Mouse (Mus musculus) heart, embryonic 12.5 days (tissue): ENCODE results near the gene Ccdc82. TPM values are rescaled to one million over a fixed set of nuclear protein-coding genes. Genes with fewer than 3 reads are reported as not detected.

Source experiments
- ATAC-seq: fragments of 200-750 bp; cut with Nextera tagmentation; 2 replicates; pipeline ENCODE4 v1.8.0; 2017; ENCODE audit warnings: moderate TSS enrichment, moderate library complexity; ENCODE audit not compliant: insufficient number of reproducible peaks, low FRiP score
- H3K27ac ChIP-seq: fragments of 300-500 bp; sonication (generic); 2 replicates; pipeline ENCODE4 v1.5.1; 2016; ENCODE audit warnings: mild to moderate bottlenecking, moderate library complexity; ENCODE audit not compliant: poor library complexity, severe bottlenecking
- H3K27me3 ChIP-seq: fragments of 300-500 bp; sonication (generic); replicated peaks from 2 replicates; pipeline ENCODE4 v1.6.1; 2016; ENCODE audit warnings: mild to moderate bottlenecking, moderate library complexity
- H3K36me3 ChIP-seq: fragments of 300-500 bp; sonication (generic); 2 replicates; pipeline ENCODE4 v1.6.1; 2016; ENCODE audit warnings: mild to moderate bottlenecking, moderate library complexity
- H3K4me1 ChIP-seq: fragments of 300-500 bp; sonication (generic); replicated peaks from 2 replicates; pipeline ENCODE4 v1.6.1; 2016; ENCODE audit warnings: mild to moderate bottlenecking
- H3K4me2 ChIP-seq: fragments of 300-500 bp; sonication (generic); 2 replicates; pipeline ENCODE4 v1.6.1; 2016; ENCODE audit warnings: mild to moderate bottlenecking, moderate library complexity
- H3K4me3 ChIP-seq: fragments of 300-500 bp; sonication (generic); 2 replicates; pipeline ENCODE4 v1.5.1; 2016; ENCODE audit warnings: mild to moderate bottlenecking
- H3K9ac ChIP-seq: fragments of 300-500 bp; sonication (generic); 2 replicates; pipeline ENCODE4 v1.6.1; 2016; ENCODE audit warnings: mild to moderate bottlenecking, moderate library complexity
- H3K9me3 ChIP-seq: fragments of 300-500 bp; sonication (generic); replicated peaks from 2 replicates; pipeline ENCODE4 v1.6.1; 2016; ENCODE audit warnings: mild to moderate bottlenecking, moderate library complexity
- WGBS: fragments of 180-500 bp; shearing (Covaris S2); methylation state at CpG from one replicate; pipeline ENCODE4 v1.1.7; 2016; 5-methylcytosine and 5-hydroxymethylcytosine counted together
- polyA plus RNA-seq: library from polyadenylated mRNA; unstranded; fragments of >200 nt; fragmentation: Nextera tagmentation; extraction: Ambion mirVana; gene quantifications from 2 replicates; pipeline ENCODE4 v1.2.1, GENCODE M21; 2016

Gene Ccdc82
- polyA plus RNA-seq, 1 experiment from 2014 or later, result 9.5 TPM

- Histone ChIP-seq H3K27me3 (no peaks in the 10 kb centered on the region), H3K27ac (no peak overlapping the region), H3K4me1 (peaks cover 63% of the 10 kb centered on the region), H3K4me2 (no peak overlapping the region), H3K9ac (no peak overlapping the region), H3K36me3 (no peaks in the 10 kb centered on the region), H3K4me3 (no peak overlapping the region), H3K9me3 (no peaks in the 10 kb centered on the region)
- 89% methylated on average over 2 of the region's 2 CpGs for WGBS
- no peak for ATAC-seq
Measured at GRCm38 (mm10) chr9:13313923-13314322, 67.2 kb downstream of the Ccdc82 start.

GRCm38 (mm10) chr9:13314577-13315004 is 67.8 kb downstream of the Ccdc82 start:
- H3K4me3 ChIP-seq, result no peak overlapping the region
- H3K9ac ChIP-seq, result no peak overlapping the region
- WGBS, result 50% methylated on average over 5 of the region's 5 CpGs
- H3K4me1 ChIP-seq, result peaks cover 62% of the 10 kb centered on the region
- ATAC-seq, result no peak
- no peak overlapping the region for H3K27ac ChIP-seq
- no peak overlapping the region for H3K4me2 ChIP-seq
- H3K27me3 ChIP-seq, result no peaks in the 10 kb centered on the region
- no peaks in the 10 kb centered on the region for H3K36me3 ChIP-seq
- no peaks in the 10 kb centered on the region for H3K9me3 ChIP-seq

- H3K27me3 ChIP-seq, result no peaks in the 10 kb centered on the region
- peaks cover 61% of the 10 kb centered on the region for H3K4me1 ChIP-seq
- 0 out of 2 replicates have a peak overlapping the region, but pooled peaks have one; percentile 48 for H3K9ac ChIP-seq
- H3K27ac ChIP-seq, result peak overlapping the region; percentile 40
- no peaks in the 10 kb centered on the region for H3K9me3 ChIP-seq
- WGBS, result 43% methylated on average over 5 of the region's 5 CpGs
- ATAC-seq, result no peak
- H3K36me3 ChIP-seq, result no peaks in the 10 kb centered on the region
- peak overlapping the region; percentile 16 for H3K4me2 ChIP-seq
- no peak overlapping the region for H3K4me3 ChIP-seq
Measured at GRCm38 (mm10) chr9:13315393-13315792, 68.6 kb downstream of the Ccdc82 start.

- WGBS, result 94% methylated on average over 2 of the region's 2 CpGs
- Histone ChIP-seq H3K4me3 (no peak overlapping the region), H3K9me3 (no peaks in the 10 kb centered on the region), H3K9ac (no peak overlapping the region), H3K27ac (no peak overlapping the region), H3K36me3 (no peaks in the 10 kb centered on the region), H3K4me2 (no peak overlapping the region), H3K27me3 (no peaks in the 10 kb centered on the region), H3K4me1 (peaks cover 69% of the 10 kb centered on the region)
- ATAC-seq, result no peak
Measured at GRCm38 (mm10) chr9:13319566-13319965, 72.8 kb downstream of the Ccdc82 start.

GRCm38 (mm10) chr9:13320800-13321364 is 74.1 kb downstream of the Ccdc82 start:
- Histone ChIP-seq H3K4me1 (peaks cover 56% of the 10 kb centered on the region), H3K9ac (no peak overlapping the region), H3K36me3 (no peaks in the 10 kb centered on the region), H3K4me3 (no peak overlapping the region), H3K4me2 (no peak overlapping the region), H3K27ac (peak overlapping the region; percentile 24), H3K9me3 (no peaks in the 10 kb centered on the region), H3K27me3 (no peaks in the 10 kb centered on the region)
- 28% methylated on average over 5 of the region's 5 CpGs for WGBS
- ATAC-seq, result no peak

GRCm38 (mm10) chr9:13323074-13323473 is 76.3 kb downstream of the Ccdc82 start:
- H3K9ac ChIP-seq, result no peak overlapping the region
- H3K4me3 ChIP-seq, result no peak overlapping the region
- no peak for ATAC-seq
- no peaks in the 10 kb centered on the region for H3K9me3 ChIP-seq
- H3K4me2 ChIP-seq, result no peak overlapping the region
- 63% methylated on average over 2 of the region's 2 CpGs for WGBS
- H3K27me3 ChIP-seq, result no peaks in the 10 kb centered on the region
- peak overlapping the region; percentile 74 for H3K27ac ChIP-seq
- peaks cover 43% of the 10 kb centered on the region for H3K4me1 ChIP-seq
- no peaks in the 10 kb centered on the region for H3K36me3 ChIP-seq

- Histone ChIP-seq H3K9me3 (no peaks in the 10 kb centered on the region), H3K27me3 (no peaks in the 10 kb centered on the region), H3K9ac (no peak overlapping the region), H3K4me2 (peak overlapping the region; percentile 1; the same call in 1 of the 2 replicates), H3K27ac (peak overlapping the region; percentile 74), H3K4me3 (no peak overlapping the region), H3K4me1 (peaks cover 43% of the 10 kb centered on the region), H3K36me3 (no peaks in the 10 kb centered on the region)
- peak; percentile 53; the same call in 1 of the 2 replicates for ATAC-seq
- WGBS, result 19% methylated on average over 1 of the region's 1 CpGs
Measured at GRCm38 (mm10) chr9:13323612-13324011, 76.9 kb downstream of the Ccdc82 start.

Other genes starting within 250 kb of the Ccdc82 start
- 9.5 and 10.2 TPM in 2 replicates for gene Jrkl, start 1.1 kb upstream of the Ccdc82 start, polyA plus RNA-seq
- 11.6 and 12.3 TPM in 2 replicates for gene Maml2, start 51.0 kb downstream of the Ccdc82 start, polyA plus RNA-seq
- gene Gm17571, start 199.8 kb downstream of the Ccdc82 start, polyA plus RNA-seq, result not detected in 2 replicates